Mouse (Mus musculus) heart, embryonic 10.5 days (tissue): ENCODE data around the gene Zscan12. TPM values are rescaled to one million over a fixed set of nuclear protein-coding genes. Genes with fewer than 3 reads are reported as not detected.

ENCODE experiments used
- DNase-seq: peaks from one replicate; pipeline ENCODE4 v3.0.0-alpha.2; 2017; ENCODE audit warnings: low spot score
- H3K27ac ChIP-seq: fragments of 300-500 bp; sonication (generic); 2 replicates; pipeline ENCODE4 v1.5.1; 2016; ENCODE audit warnings: mild to moderate bottlenecking
- H3K27me3 ChIP-seq: fragments of 300-500 bp; sonication (generic); 2 replicates; pipeline ENCODE4 v1.6.1; 2016; ENCODE audit warnings: mild to moderate bottlenecking; ENCODE audit not compliant: poor library complexity, insufficient read depth, severe bottlenecking
- H3K36me3 ChIP-seq: fragments of 300-500 bp; sonication (generic); 2 replicates; pipeline ENCODE4 v1.6.1; 2016; ENCODE audit warnings: mild to moderate bottlenecking, moderate library complexity
- H3K4me1 ChIP-seq: fragments of 300-500 bp; sonication (generic); 2 replicates; pipeline ENCODE4 v1.6.1; 2016; ENCODE audit warnings: mild to moderate bottlenecking
- H3K4me3 ChIP-seq: fragments of 300-500 bp; sonication (generic); 2 replicates; pipeline ENCODE4 v1.5.1; 2016; ENCODE audit warnings: mild to moderate bottlenecking, moderate library complexity
- H3K9me3 ChIP-seq: fragments of 300-500 bp; sonication (generic); 2 replicates; pipeline ENCODE4 v1.6.1; 2016; ENCODE audit warnings: mild to moderate bottlenecking, moderate library complexity
- WGBS: fragments of 180-500 bp; shearing (Covaris S2); methylation state at CpG from one replicate; pipeline ENCODE4 v1.1.7; 2016; 5-methylcytosine and 5-hydroxymethylcytosine counted together
- microRNA-seq: library from miRNA; unstranded; fragments of <30 nt; microRNA quantifications from one replicate; pipeline ENCODE4, GENCODE M21; 2017
- polyA plus RNA-seq: library from polyadenylated mRNA; unstranded; fragments of >200 nt; fragmentation: Nextera tagmentation; extraction: Ambion mirVana; gene quantifications from 2 replicates; pipeline ENCODE4 v1.2.1, GENCODE M21; 2016

Zscan12 gene
- polyA plus RNA-seq, 1 experiment from 2014 or later = 12.5 TPM

- WGBS = 3% methylated on average over 27 of the region's 27 CpGs
Observed at GRCm38 (mm10) chr13:21407969-21408804, 45.6 kb downstream of the Zscan12 start.

GRCm38 (mm10) chr13:21408805-21409459, 46.3 kb downstream of the Zscan12 start:
- peak overlapping the region; percentile 65 for H3K4me3 ChIP-seq
- H3K27me3 ChIP-seq = no peaks in the 10 kb centered on the region
- 53% methylated on average over 11 of the region's 11 CpGs for WGBS
- H3K9me3 ChIP-seq = no peaks in the 10 kb centered on the region
- DNase-seq = no peak
- peaks cover under 1% of the 10 kb centered on the region; the same call in 1 of the 2 replicates for H3K4me1 ChIP-seq
- peak overlapping the region; percentile 91 for H3K27ac ChIP-seq
- no peaks in the 10 kb centered on the region for H3K36me3 ChIP-seq

More at GRCm38 (mm10) chr13:21407969-21408804, 45.6 kb downstream of the Zscan12 start:
- peak overlapping the region; percentile 65 for H3K4me3 ChIP-seq
- no peaks in the 10 kb centered on the region; the same call in 1 of the 2 replicates for H3K4me1 ChIP-seq
- no peaks in the 10 kb centered on the region for H3K36me3 ChIP-seq
- H3K27me3 ChIP-seq = no peaks in the 10 kb centered on the region
- peak; percentile 95 for DNase-seq
- no peaks in the 10 kb centered on the region for H3K9me3 ChIP-seq
- H3K27ac ChIP-seq = peak overlapping the region; percentile 91

- H3K27me3 ChIP-seq = no peaks in the 10 kb centered on the region
- 56% methylated on average over 14 of the region's 15 CpGs for WGBS
- H3K4me1 ChIP-seq = peaks cover 18% of the 10 kb centered on the region
- no peak overlapping the region for H3K4me3 ChIP-seq
- peak overlapping the region; percentile 75 for H3K27ac ChIP-seq
- no peak for DNase-seq
- H3K36me3 ChIP-seq = no peaks in the 10 kb centered on the region
- no peaks in the 10 kb centered on the region for H3K9me3 ChIP-seq
Observed at GRCm38 (mm10) chr13:21414231-21415212, 51.9 kb downstream of the Zscan12 start.

- H3K9me3 ChIP-seq = no peaks in the 10 kb centered on the region
- WGBS = 59% methylated on average over 4 of the region's 4 CpGs
- peak overlapping the region; percentile 75; the same call in 1 of the 2 replicates for H3K27ac ChIP-seq
- no peak for DNase-seq
- H3K4me1 ChIP-seq = peaks cover 18% of the 10 kb centered on the region
- H3K27me3 ChIP-seq = no peaks in the 10 kb centered on the region
- peaks cover 2% of the 10 kb centered on the region; the same call in 1 of the 2 replicates for H3K36me3 ChIP-seq
- no peak overlapping the region for H3K4me3 ChIP-seq
Observed at GRCm38 (mm10) chr13:21415266-21415665, 52.6 kb downstream of the Zscan12 start.

- WGBS = 85% methylated on average over 2 of the region's 2 CpGs
- Histone ChIP-seq H3K27ac (no peak overlapping the region; the same call in 1 of the 2 replicates), H3K36me3 (peaks cover 2% of the 10 kb centered on the region; the same call in 1 of the 2 replicates), H3K4me1 (peaks cover 18% of the 10 kb centered on the region), H3K27me3 (no peaks in the 10 kb centered on the region), H3K4me3 (no peak overlapping the region), H3K9me3 (no peaks in the 10 kb centered on the region)
- no peak for DNase-seq
Observed at GRCm38 (mm10) chr13:21415750-21416149, 53.1 kb downstream of the Zscan12 start.

GRCm38 (mm10) chr13:21417298-21418010, 54.8 kb downstream of the Zscan12 start:
- Histone ChIP-seq H3K36me3 (peaks cover 2% of the 10 kb centered on the region; the same call in 1 of the 2 replicates), H3K27ac (no peak overlapping the region), H3K27me3 (no peaks in the 10 kb centered on the region), H3K4me1 (peaks cover 18% of the 10 kb centered on the region), H3K4me3 (no peak overlapping the region), H3K9me3 (no peaks in the 10 kb centered on the region)
- 78% methylated on average over 6 of the region's 6 CpGs for WGBS
- no peak for DNase-seq

- H3K27ac ChIP-seq = no peak overlapping the region
- peaks cover 18% of the 10 kb centered on the region for H3K4me1 ChIP-seq
- H3K36me3 ChIP-seq = peaks cover 2% of the 10 kb centered on the region; the same call in 1 of the 2 replicates
- no peaks in the 10 kb centered on the region for H3K9me3 ChIP-seq
- DNase-seq = no peak
- H3K4me3 ChIP-seq = no peak overlapping the region
- WGBS = 24% methylated on average over 6 of the region's 6 CpGs
- H3K27me3 ChIP-seq = no peaks in the 10 kb centered on the region
Observed at GRCm38 (mm10) chr13:21418865-21419264, 56.2 kb downstream of the Zscan12 start.

Small RNA genes lying within 50 kb of the gene (microRNA-seq; reads per million reads assigned to microRNA genes)
- gene Mir6942 = not detected

Other genes starting within 250 kb of the Zscan12 start
- gene Olfr263, start 233.2 kb upstream of the Zscan12 start, polyA plus RNA-seq = not detected in 2 replicates
- not detected in 2 replicates for gene Olfr1368, start 217.0 kb upstream of the Zscan12 start, polyA plus RNA-seq
- gene Trim27, start 183.4 kb upstream of the Zscan12 start, polyA plus RNA-seq = 108 and 152 TPM in 2 replicates
- not detected in 2 replicates for gene Gpx5, start 70.1 kb upstream of the Zscan12 start, polyA plus RNA-seq
- gene Gpx6, start 50.7 kb upstream of the Zscan12 start, polyA plus RNA-seq = not detected in 2 replicates
- not detected in 2 replicates for gene Olfr1367, start 15.9 kb upstream of the Zscan12 start, polyA plus RNA-seq
- gene Zkscan3, start 39.9 kb downstream of the Zscan12 start, polyA plus RNA-seq = 69.4 and 78.6 TPM in 2 replicates
- gene Pgbd1, start 78.2 kb downstream of the Zscan12 start, polyA plus RNA-seq = 2.5 and 2.9 TPM in 2 replicates
- gene Zscan26, start 90.9 kb downstream of the Zscan12 start, polyA plus RNA-seq = 22.7 and 27.5 TPM in 2 replicates
- 2.0 and 2.4 TPM in 2 replicates for gene Nkapl, start 105.7 kb downstream of the Zscan12 start, polyA plus RNA-seq
- gene Zkscan4, start 116.1 kb downstream of the Zscan12 start, polyA plus RNA-seq = 2.0 and 2.1 TPM in 2 replicates
- not detected in 2 replicates for gene Gm10065, start 116.6 kb downstream of the Zscan12 start, polyA plus RNA-seq
- gene AK157302, start 132.4 kb downstream of the Zscan12 start, polyA plus RNA-seq = 0.21 and 0.53 TPM in 2 replicates
- 9.0 and 11.6 TPM in 2 replicates for gene Gm11273, start 138.6 kb downstream of the Zscan12 start, polyA plus RNA-seq
- gene Zkscan8, start 168.3 kb downstream of the Zscan12 start, polyA plus RNA-seq = 5.3 and 7.3 TPM in 2 replicates
- gene Olfr1366, start 180.0 kb downstream of the Zscan12 start, polyA plus RNA-seq = 0.05 and 0.07 TPM in 2 replicates
- 0.04 TPM in 1 of 2 replicates, not detected in the other for gene Olfr1535, start 197.1 kb downstream of the Zscan12 start, polyA plus RNA-seq
- gene Olfr1364, start 218.9 kb downstream of the Zscan12 start, polyA plus RNA-seq = not detected in 2 replicates